Mouse (Mus musculus) C2C12 (cell line): ENCODE measurements around the gene Prkcsh. TPM values are rescaled to one million over a fixed set of nuclear protein-coding genes. Genes with fewer than 3 reads are reported as not detected.

Experiments used
- H3K27me3 ChIP-seq: one replicate; pipeline ENCODE4 v1.6.1; 2011; ENCODE audit not compliant: control insufficient read depth, insufficient read depth, insufficient read length
- H3K36me3 ChIP-seq: one replicate; pipeline ENCODE4 v1.6.1; 2011; ENCODE audit not compliant: control insufficient read depth, insufficient read depth
- H3K4me3 ChIP-seq: one replicate; pipeline ENCODE4 v1.5.1; 2011; ENCODE audit warnings: mild to moderate bottlenecking, control low read depth; ENCODE audit not compliant: poor library complexity, insufficient read depth, severe bottlenecking
- H3K79me2 ChIP-seq: one replicate; pipeline ENCODE4 v1.6.1; 2011; ENCODE audit not compliant: control insufficient read depth, insufficient read depth
- H3K79me3 ChIP-seq: one replicate; pipeline ENCODE4 v1.6.1; 2011; ENCODE audit warnings: low read depth, control low read depth
- H3ac ChIP-seq: one replicate; pipeline ENCODE3; 2011; ENCODE audit warnings: low read depth; ENCODE audit not compliant: control insufficient read depth, insufficient read length
- CEBPB ChIP-seq: IDR thresholded peaks from one replicate; pipeline ENCODE4 v1.6.1; 2011; ENCODE audit warnings: low read depth, mild to moderate bottlenecking, control low read depth, moderate library complexity
- CTCF ChIP-seq: IDR thresholded peaks from one replicate; pipeline ENCODE4 v1.5.1; 2011; ENCODE audit not compliant: control insufficient read depth, insufficient read depth, insufficient read length
- FOSL1 ChIP-seq: IDR thresholded peaks from one replicate; pipeline ENCODE4 v1.8.0; 2011; ENCODE audit warnings: mild to moderate bottlenecking, low read length; ENCODE audit not compliant: poor library complexity, insufficient read depth, severe bottlenecking
- MAX ChIP-seq: IDR thresholded peaks from one replicate; pipeline ENCODE4 v1.6.1; 2011; ENCODE audit warnings: mild to moderate bottlenecking, control low read depth
- MYOD1 ChIP-seq: IDR thresholded peaks from one replicate; pipeline ENCODE4 v1.6.1; 2011; ENCODE audit warnings: low read depth; ENCODE audit not compliant: control insufficient read depth, insufficient read length
- MYOG ChIP-seq: IDR thresholded peaks from one replicate; pipeline ENCODE4 v1.6.1; 2011; ENCODE audit not compliant: control insufficient read depth, insufficient read length; ENCODE audit errors: extremely low read depth
- USF1 ChIP-seq: IDR thresholded peaks from one replicate; pipeline ENCODE4 v1.6.1; 2011; ENCODE audit warnings: low read depth, mild to moderate bottlenecking, control low read depth, moderate library complexity
- polyA plus RNA-seq: library from polyadenylated mRNA; unstranded; fragments of >200 nt; fragmentation: generic; extraction: Trizol; gene quantifications from one replicate; pipeline ENCODE4 v1.2.1, GENCODE M21; 2012; ENCODE audit warnings: missing spikeins

Gene Prkcsh
- polyA plus RNA-seq, 1 experiment: 134 TPM

- no peak overlapping the region for H3ac ChIP-seq
- H3K79me2 ChIP-seq: peaks cover 22% of the 10 kb centered on the region
- TF ChIP-seq MAX (no peak), MYOD1 (no peak), CTCF (no peak), USF1 (no peak), MYOG (no peak), FOSL1 (no peak), CEBPB (no peak)
- H3K4me3 ChIP-seq: no peak overlapping the region
- peaks cover 8% of the 10 kb centered on the region for H3K27me3 ChIP-seq
- peaks cover 10% of the 10 kb centered on the region for H3K79me3 ChIP-seq
- peaks cover 22% of the 10 kb centered on the region for H3K36me3 ChIP-seq
Observed at GRCm38 (mm10) chr9:22001633-22002032, 973 bp upstream of the Prkcsh start.

GRCm38 (mm10) chr9:22003163-22003554 is 553 bp downstream of the Prkcsh start:
- Histone ChIP-seq H3K27me3 (peaks cover 2% of the 10 kb centered on the region), H3K4me3 (peak overlapping the region; percentile 59), H3ac (peak overlapping the region; percentile 78), H3K79me2 (peaks cover 22% of the 10 kb centered on the region), H3K36me3 (peaks cover 36% of the 10 kb centered on the region), H3K79me3 (peaks cover 10% of the 10 kb centered on the region)
- no peak for TF ChIP-seq MAX
- no peak for TF ChIP-seq FOSL1
- no peak for TF ChIP-seq MYOD1
- TF ChIP-seq MYOG: no peak

GRCm38 (mm10) chr9:22004546-22004945 is 1.9 kb downstream of the Prkcsh start:
- TF ChIP-seq FOSL1: no peak
- no peak for TF ChIP-seq USF1
- TF ChIP-seq CEBPB: no peak
- TF ChIP-seq MYOG: no peak
- no peak for TF ChIP-seq MYOD1
- no peak for TF ChIP-seq MAX
- no peak for TF ChIP-seq CTCF
- Histone ChIP-seq H3K79me3 (peaks cover 10% of the 10 kb centered on the region), H3K79me2 (peaks cover 22% of the 10 kb centered on the region), H3ac (no peak overlapping the region), H3K27me3 (no peaks in the 10 kb centered on the region), H3K36me3 (peaks cover 50% of the 10 kb centered on the region), H3K4me3 (no peak overlapping the region)

GRCm38 (mm10) chr9:22011055-22011454 is 8.4 kb downstream of the Prkcsh start:
- no peaks in the 10 kb centered on the region for H3K79me3 ChIP-seq
- H3K4me3 ChIP-seq: no peak overlapping the region
- peaks cover 60% of the 10 kb centered on the region for H3K36me3 ChIP-seq
- no peaks in the 10 kb centered on the region for H3K27me3 ChIP-seq
- no peaks in the 10 kb centered on the region for H3K79me2 ChIP-seq
- TF ChIP-seq FOSL1 (no peak), MAX (no peak), MYOG (no peak), CEBPB (no peak), CTCF (no peak), MYOD1 (no peak), USF1 (no peak)
- no peak overlapping the region for H3ac ChIP-seq

GRCm38 (mm10) chr9:22012731-22013130 is 10.1 kb downstream of the Prkcsh start:
- no peaks in the 10 kb centered on the region for H3K79me2 ChIP-seq
- no peak overlapping the region for H3K4me3 ChIP-seq
- TF ChIP-seq MYOD1 (no peak), USF1 (no peak), CTCF (no peak)
- no peak overlapping the region for H3ac ChIP-seq
- H3K36me3 ChIP-seq: peaks cover 45% of the 10 kb centered on the region
- no peaks in the 10 kb centered on the region for H3K27me3 ChIP-seq
- no peaks in the 10 kb centered on the region for H3K79me3 ChIP-seq

GRCm38 (mm10) chr9:22016245-22016644 is 13.6 kb downstream of the Prkcsh start:
- H3K27me3 ChIP-seq: no peaks in the 10 kb centered on the region
- H3ac ChIP-seq: no peak overlapping the region
- H3K36me3 ChIP-seq: peaks cover 19% of the 10 kb centered on the region
- H3K4me3 ChIP-seq: no peak overlapping the region
- no peaks in the 10 kb centered on the region for H3K79me3 ChIP-seq
- no peaks in the 10 kb centered on the region for H3K79me2 ChIP-seq
- TF ChIP-seq FOSL1: no peak
- TF ChIP-seq MYOD1: no peak
- TF ChIP-seq USF1: no peak
- TF ChIP-seq MYOG: no peak
- TF ChIP-seq CTCF: no peak
- no peak for TF ChIP-seq MAX
- no peak for TF ChIP-seq CEBPB
